Comparison of ENCODE assay signal across 8 mouse cellular contexts in genomic region chr3:145648097-145648931, GRCm38 (mm10). TPM values are rescaled to one million over a fixed set of nuclear protein-coding genes. Genes with fewer than 3 reads are reported as not detected.
DNase-seq lines count a peak whose midpoint lies in the region; ATAC-seq lines count a peak whose summit lies in the region.

No protein-coding gene starts in this region.

- peaks cover 23% of the 10 kb centered on the region for H3K27me3 ChIP-seq in embryonic facial prominence, embryonic 10.5 days (replicated peaks; ENCODE audit: low read depth, poor library complexity, severe bottlenecking)
- peaks cover 11% of the 10 kb centered on the region for H3K27me3 ChIP-seq in hindbrain, embryonic 11.5 days (ENCODE audit: control insufficient read depth, insufficient read depth, low read length)
- H3K27me3 ChIP-seq in liver, embryonic 16.5 days (ENCODE audit: control insufficient read depth, insufficient read depth, low read depth, low read length) = peaks cover 52% of the 10 kb centered on the region

- H3K4me1 ChIP-seq in embryonic facial prominence, embryonic 10.5 days = peaks cover 71% of the 10 kb centered on the region
- H3K4me1 ChIP-seq in hindbrain, embryonic 11.5 days (replicated peaks; ENCODE audit: control insufficient read depth, insufficient read depth, low read length) = peaks cover 18% of the 10 kb centered on the region
- H3K4me1 ChIP-seq in liver, embryonic 16.5 days (ENCODE audit: control insufficient read depth, low read depth, low read length) = no peaks in the 10 kb centered on the region; the same call in 1 of the 2 replicates

- ATAC-seq in hindbrain, embryonic 11.5 days (ENCODE audit: low FRiP score) = no peak
- ATAC-seq in liver, embryonic 16.5 days (ENCODE audit: low read depth) = no peak
- no peak for ATAC-seq in frontal cortex, adult (ENCODE audit: low TSS enrichment)

- no peaks in the 10 kb centered on the region for H3K9me3 ChIP-seq in embryonic facial prominence, embryonic 10.5 days
- H3K9me3 ChIP-seq in hindbrain, embryonic 11.5 days (ENCODE audit: control insufficient read depth, low read length) = no peaks in the 10 kb centered on the region
- no peaks in the 10 kb centered on the region for H3K9me3 ChIP-seq in liver, embryonic 16.5 days (replicated peaks; ENCODE audit: control insufficient read depth, low read length)

- H3K9ac ChIP-seq in hindbrain, embryonic 11.5 days (ENCODE audit: low read depth, low read length) = peak overlapping the region; percentile 82
- no peak overlapping the region for H3K9ac ChIP-seq in liver, embryonic 16.5 days (ENCODE audit: low read depth, low read length)

- peak overlapping the region; percentile 76 for H3K4me2 ChIP-seq in hindbrain, embryonic 11.5 days (replicated peaks; ENCODE audit: low read depth, low read length)
- peak overlapping the region; percentile 57 for H3K4me2 ChIP-seq in liver, embryonic 16.5 days (ENCODE audit: low read depth, low read length)

- WGBS in embryonic facial prominence, embryonic 10.5 days = 23% methylated on average over 26 of the region's 26 CpGs
- 19% methylated on average over 26 of the region's 26 CpGs for WGBS in hindbrain, embryonic 11.5 days
- WGBS in liver, embryonic 16.5 days (ENCODE audit: insufficient replicate concordance) = 24% methylated on average over 26 of the region's 26 CpGs

- peak overlapping the region; percentile 95 for H3K27ac ChIP-seq in embryonic facial prominence, embryonic 10.5 days (replicated peaks)
- H3K27ac ChIP-seq in hindbrain, embryonic 11.5 days (ENCODE audit: low read depth, low read length) = peak overlapping the region; percentile 67; the same call in 1 of the 2 replicates
- H3K27ac ChIP-seq in liver, embryonic 16.5 days (ENCODE audit: low read length) = no peak overlapping the region

- H3K4me3 ChIP-seq in embryonic facial prominence, embryonic 10.5 days = peak overlapping the region; percentile 80
- peak overlapping the region; percentile 63 for H3K4me3 ChIP-seq in hindbrain, embryonic 11.5 days (ENCODE audit: low read depth, low read length)
- peak overlapping the region; percentile 58 for H3K4me3 ChIP-seq in liver, embryonic 16.5 days (ENCODE audit: low read depth, low read length)

- H3K36me3 ChIP-seq in embryonic facial prominence, embryonic 10.5 days (replicated peaks) = peaks cover 13% of the 10 kb centered on the region
- no peaks in the 10 kb centered on the region for H3K36me3 ChIP-seq in hindbrain, embryonic 11.5 days (ENCODE audit: control insufficient read depth, insufficient read depth, low read length)
- H3K36me3 ChIP-seq in liver, embryonic 16.5 days (ENCODE audit: control insufficient read depth, insufficient read depth) = no peaks in the 10 kb centered on the region

- DNase-seq in kidney, adult 9 months = peak; percentile 27
- DNase-seq in kidney, adult 11 months = no peak
- DNase-seq in embryonic facial prominence, embryonic 10.5 days (ENCODE audit: low spot score) = peak; percentile 67
- peak; percentile 70 for DNase-seq in hindbrain, embryonic 11.5 days (ENCODE audit: low spot score)
- peak; percentile 74 for DNase-seq in retina, postnatal 1 day
- DNase-seq in adrenal gland, postnatal 4 days (ENCODE audit: low spot score in 2 of 2) = no peak

RNA-seq across cellular contexts. Expression of gene Ccn1, which starts 1.5 kb away (rescaled TPM):
- polyA plus RNA-seq in embryonic facial prominence, embryonic 10.5 days (2016; fragmentation: Nextera tagmentation; extraction: Ambion mirVana) = 40.2 and 42.2 TPM in 2 replicates
- 23.5 and 23.7 TPM in 2 replicates for polyA plus RNA-seq in hindbrain, embryonic 11.5 days (2014; fragmentation: Nextera tagmentation; extraction: Ambion mirVana)
- 7.9 and 9.1 TPM in 2 replicates for polyA plus RNA-seq in liver, embryonic 16.5 days (2015; fragmentation: Nextera tagmentation; extraction: Ambion mirVana)
- total RNA-seq in adrenal gland, postnatal 4 days (2021) = 10 to 100 TPM; 13.3 to 13.7 TPM

Comparison
In these comparisons a context has a peak if more than half of its experiments do, and no peak if none do; other contexts are left out.
1. DNase-seq: peak in kidney, adult 9 months (single experiment), embryonic facial prominence, embryonic 10.5 days (single experiment), hindbrain, embryonic 11.5 days (single experiment) and retina, postnatal 1 day (single experiment); none in kidney, adult 11 months (single experiment) and adrenal gland, postnatal 4 days (0 of 2).
2. Peak in every context shown above with its lines, with median percentiles within 50 percentile points of each other: H3K4me3 ChIP-seq.